Comparison of ENCODE assay signal across 10 mouse cellular contexts in the genomic region with DNA sequence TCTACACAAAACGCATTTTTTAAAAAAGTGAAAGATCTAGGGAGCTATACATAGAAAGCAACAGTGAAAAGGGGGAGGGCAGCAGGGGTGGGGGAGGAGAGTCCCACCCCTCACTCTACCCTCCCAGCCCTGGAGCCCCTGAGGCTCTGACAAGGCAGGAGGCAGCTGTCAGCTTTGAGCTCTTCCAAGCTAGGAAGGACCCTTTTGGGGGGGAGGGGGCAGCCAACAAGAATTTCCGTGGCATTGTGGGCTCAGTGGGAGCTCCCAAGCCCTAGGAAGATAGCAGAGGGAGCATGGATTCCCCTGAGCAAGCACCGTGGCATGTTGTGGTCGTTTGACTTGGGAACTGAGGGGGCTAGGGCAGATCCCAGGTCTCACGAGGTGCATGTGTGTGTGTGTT. TPM values are rescaled to one million over a fixed set of nuclear protein-coding genes. Genes with fewer than 3 reads are reported as not detected.
A peak's percentile ranks its signal among the peaks of the same experiment; 100 is the strongest.
DNase-seq lines count a peak whose midpoint lies in the region; ATAC-seq lines count a peak whose summit lies in the region.
"Had no signal": no experiment of that assay in that cellular context is flagged by ENCODE, and none has a peak within 500 bp of the region (broad histone marks: within the 10 kb centered on the region; RNA-seq: fewer than 3 reads in every experiment).

No protein-coding gene starts in this region.

- no peaks in the 10 kb centered on the region for H3K9me3 ChIP-seq in heart, embryonic 10.5 days
- no peaks in the 10 kb centered on the region for H3K9me3 ChIP-seq in limb, embryonic 15.5 days
- H3K9me3 ChIP-seq in limb, embryonic 10.5 days (replicated peaks) = no peaks in the 10 kb centered on the region
- H3K9me3 ChIP-seq in hindbrain, embryonic 14.5 days (ENCODE audit: control insufficient read depth, low read length) = no peaks in the 10 kb centered on the region
- no peaks in the 10 kb centered on the region for H3K9me3 ChIP-seq in neural tube, embryonic 13.5 days
- H3K9me3 ChIP-seq: heart, embryonic 12.5 days had no signal

- WGBS in heart, embryonic 10.5 days = 62% methylated on average over 5 of the region's 5 CpGs
- 66% methylated on average over 5 of the region's 5 CpGs for WGBS in limb, embryonic 15.5 days
- 72% methylated on average over 5 of the region's 5 CpGs for WGBS in limb, embryonic 10.5 days
- 48% methylated on average over 5 of the region's 5 CpGs for WGBS in hindbrain, embryonic 14.5 days
- WGBS in neural tube, embryonic 13.5 days = 61% methylated on average over 5 of the region's 5 CpGs

- no peak overlapping the region for H3K4me3 ChIP-seq in heart, embryonic 10.5 days
- no peak overlapping the region for H3K4me3 ChIP-seq in limb, embryonic 15.5 days
- H3K4me3 ChIP-seq in limb, embryonic 10.5 days = no peak overlapping the region
- H3K4me3 ChIP-seq in hindbrain, embryonic 14.5 days (replicated peaks; ENCODE audit: low read length) = no peak overlapping the region
- H3K4me3 ChIP-seq in neural tube, embryonic 13.5 days = no peak overlapping the region
- H3K4me3 ChIP-seq: heart, embryonic 12.5 days had no signal

- ATAC-seq in limb, embryonic 15.5 days (ENCODE audit: insufficient number of reproducible peaks, low FRiP score, low TSS enrichment, low read depth) = no peak
- no peak for ATAC-seq in hindbrain, embryonic 14.5 days (ENCODE audit: low FRiP score)
- ATAC-seq in neural tube, embryonic 13.5 days (ENCODE audit: low read depth) = no peak
- ATAC-seq: liver, postnatal 0 days had no signal

- H3K27ac ChIP-seq in heart, embryonic 10.5 days = no peak overlapping the region
- H3K27ac ChIP-seq in limb, embryonic 15.5 days = peak overlapping the region; percentile 27
- no peak overlapping the region for H3K27ac ChIP-seq in limb, embryonic 10.5 days
- H3K27ac ChIP-seq in hindbrain, embryonic 14.5 days = peak overlapping the region; percentile 51
- peak overlapping the region; percentile 68 for H3K27ac ChIP-seq in neural tube, embryonic 13.5 days (replicated peaks)
- H3K27ac ChIP-seq: macrophage had no signal

- intact Hi-C loops in heart, postnatal 36 days (cut with DNase I) = loop anchor here (5.0 kb wide), 1 partner anchor 33 kb away; the partner anchor contains the start of gene Wiz

- no peaks in the 10 kb centered on the region for H3K27me3 ChIP-seq in heart, embryonic 10.5 days (ENCODE audit: insufficient read depth, poor library complexity, severe bottlenecking)
- no peaks in the 10 kb centered on the region for H3K27me3 ChIP-seq in limb, embryonic 15.5 days
- no peaks in the 10 kb centered on the region for H3K27me3 ChIP-seq in limb, embryonic 10.5 days (ENCODE audit: low read depth, poor library complexity, severe bottlenecking)
- no peaks in the 10 kb centered on the region for H3K27me3 ChIP-seq in hindbrain, embryonic 14.5 days (ENCODE audit: control insufficient read depth, insufficient read depth, low read length)
- H3K27me3 ChIP-seq in neural tube, embryonic 13.5 days = no peaks in the 10 kb centered on the region
- H3K27me3 ChIP-seq: heart, embryonic 12.5 days had no signal

- H3K36me3 ChIP-seq in heart, embryonic 10.5 days = peaks cover 58% of the 10 kb centered on the region
- H3K36me3 ChIP-seq in limb, embryonic 15.5 days = peaks cover 55% of the 10 kb centered on the region
- peaks cover 68% of the 10 kb centered on the region for H3K36me3 ChIP-seq in limb, embryonic 10.5 days
- H3K36me3 ChIP-seq in hindbrain, embryonic 14.5 days (replicated peaks; ENCODE audit: control insufficient read depth, insufficient read depth) = peaks cover 56% of the 10 kb centered on the region
- H3K36me3 ChIP-seq in neural tube, embryonic 13.5 days = peaks cover 57% of the 10 kb centered on the region

- peak; percentile 73 for DNase-seq in heart, embryonic 10.5 days (ENCODE audit: low spot score)
- DNase-seq in heart, postnatal 36 days = no peak
- no peak for DNase-seq in limb, embryonic 10.5 days (ENCODE audit: low spot score)
- no peak for DNase-seq in hindbrain, embryonic 14.5 days (ENCODE audit: low spot score)
- no peak for DNase-seq in thymus, postnatal 14 days
- DNase-seq: liver, postnatal 0 days had no signal

- peaks cover 15% of the 10 kb centered on the region for H3K4me1 ChIP-seq in heart, embryonic 10.5 days
- H3K4me1 ChIP-seq in limb, embryonic 15.5 days = peaks cover 12% of the 10 kb centered on the region
- peaks cover 10% of the 10 kb centered on the region for H3K4me1 ChIP-seq in limb, embryonic 10.5 days
- H3K4me1 ChIP-seq in hindbrain, embryonic 14.5 days (replicated peaks; ENCODE audit: control insufficient read depth, insufficient read depth, low read length) = peaks cover 6% of the 10 kb centered on the region
- peaks cover 29% of the 10 kb centered on the region for H3K4me1 ChIP-seq in neural tube, embryonic 13.5 days (replicated peaks)

- no peak overlapping the region for H3K9ac ChIP-seq in limb, embryonic 15.5 days
- no peak overlapping the region for H3K9ac ChIP-seq in hindbrain, embryonic 14.5 days
- no peak overlapping the region for H3K9ac ChIP-seq in neural tube, embryonic 13.5 days
- H3K9ac ChIP-seq: heart, embryonic 12.5 days; liver, postnatal 0 days had no signal

- H3K4me2 ChIP-seq in limb, embryonic 15.5 days = no peak overlapping the region
- no peak overlapping the region for H3K4me2 ChIP-seq in hindbrain, embryonic 14.5 days (replicated peaks)
- no peak overlapping the region for H3K4me2 ChIP-seq in neural tube, embryonic 13.5 days
- H3K4me2 ChIP-seq: heart, embryonic 12.5 days had no signal

RNA-seq across cellular contexts. Expression of gene Akap8l, which starts 3.8 kb away (rescaled TPM):
- 84.7 and 88.6 TPM in 2 replicates for polyA plus RNA-seq in heart, embryonic 10.5 days (2016; fragmentation: Nextera tagmentation; extraction: Ambion mirVana)
- total RNA-seq in heart, postnatal 36 days (2021) = 10 to 100 TPM; 44.5 to 55.7 TPM
- 85.1 and 88.6 TPM in 2 replicates for polyA plus RNA-seq in limb, embryonic 15.5 days (2015; fragmentation: Nextera tagmentation; extraction: Ambion mirVana)
- polyA plus RNA-seq in limb, embryonic 10.5 days (2016; fragmentation: Nextera tagmentation; extraction: Ambion mirVana) = 84.7 and 106 TPM in 2 replicates
- polyA plus RNA-seq in hindbrain, embryonic 14.5 days (2014; fragmentation: Nextera tagmentation; extraction: Ambion mirVana) = 111 and 121 TPM in 2 replicates
- polyA plus RNA-seq in neural tube, embryonic 13.5 days (2015; fragmentation: Nextera tagmentation; extraction: Ambion mirVana) = 153 and 154 TPM in 2 replicates

RNA-seq across cellular contexts. Expression of gene Akap8, which starts 33.2 kb away (rescaled TPM):
- polyA plus RNA-seq in heart, embryonic 10.5 days (2016; fragmentation: Nextera tagmentation; extraction: Ambion mirVana) = 100 and 115 TPM in 2 replicates
- total RNA-seq in heart, postnatal 36 days (2021) = 10 to 100 TPM; 37.3 to 50.4 TPM
- polyA plus RNA-seq in limb, embryonic 15.5 days (2015; fragmentation: Nextera tagmentation; extraction: Ambion mirVana) = 93.1 and 94.6 TPM in 2 replicates
- polyA plus RNA-seq in limb, embryonic 10.5 days (2016; fragmentation: Nextera tagmentation; extraction: Ambion mirVana) = 142 and 157 TPM in 2 replicates
- 41.8 and 46.2 TPM in 2 replicates for polyA plus RNA-seq in hindbrain, embryonic 14.5 days (2014; fragmentation: Nextera tagmentation; extraction: Ambion mirVana)
- polyA plus RNA-seq in neural tube, embryonic 13.5 days (2015; fragmentation: Nextera tagmentation; extraction: Ambion mirVana) = 95.9 and 104 TPM in 2 replicates

RNA-seq across cellular contexts. Expression of gene Wiz, which starts 35.0 kb away (rescaled TPM):
- 17.9 and 21.8 TPM in 2 replicates for polyA plus RNA-seq in heart, embryonic 10.5 days (2016; fragmentation: Nextera tagmentation; extraction: Ambion mirVana)
- 10 to 100 TPM; 18.9 to 19.1 TPM for total RNA-seq in heart, postnatal 36 days (2021)
- polyA plus RNA-seq in limb, embryonic 15.5 days (2015; fragmentation: Nextera tagmentation; extraction: Ambion mirVana) = 21.6 TPM in 2 replicates
- polyA plus RNA-seq in limb, embryonic 10.5 days (2016; fragmentation: Nextera tagmentation; extraction: Ambion mirVana) = 36.7 and 37.2 TPM in 2 replicates
- polyA plus RNA-seq in hindbrain, embryonic 14.5 days (2014; fragmentation: Nextera tagmentation; extraction: Ambion mirVana) = 45.9 and 47.5 TPM in 2 replicates
- 33.2 and 39.8 TPM in 2 replicates for polyA plus RNA-seq in neural tube, embryonic 13.5 days (2015; fragmentation: Nextera tagmentation; extraction: Ambion mirVana)

RNA-seq across cellular contexts. Expression of gene Rasal3, which starts 49.2 kb away (rescaled TPM):
- polyA plus RNA-seq in heart, embryonic 10.5 days (2016; fragmentation: Nextera tagmentation; extraction: Ambion mirVana) = 1.2 and 2.3 TPM in 2 replicates
- total RNA-seq in heart, postnatal 36 days (2021) = under 1 TPM; 0.60 to 0.97 TPM
- 2.1 and 2.6 TPM in 2 replicates for polyA plus RNA-seq in limb, embryonic 15.5 days (2015; fragmentation: Nextera tagmentation; extraction: Ambion mirVana)
- polyA plus RNA-seq in limb, embryonic 10.5 days (2016; fragmentation: Nextera tagmentation; extraction: Ambion mirVana) = 0.33 and 0.53 TPM in 2 replicates
- 0.62 and 0.80 TPM in 2 replicates for polyA plus RNA-seq in hindbrain, embryonic 14.5 days (2014; fragmentation: Nextera tagmentation; extraction: Ambion mirVana)
- polyA plus RNA-seq in neural tube, embryonic 13.5 days (2015; fragmentation: Nextera tagmentation; extraction: Ambion mirVana) = 0.54 and 0.71 TPM in 2 replicates

Comparison
In these comparisons a context has a peak if more than half of its experiments do, and no peak if none do; other contexts are left out.
1. H3K27ac ChIP-seq: peak in limb, embryonic 15.5 days (single experiment), hindbrain, embryonic 14.5 days (single experiment) and neural tube, embryonic 13.5 days (single experiment); none in heart, embryonic 10.5 days (single experiment) and limb, embryonic 10.5 days (single experiment).